Mouse (Mus musculus) adrenal gland, postnatal 4 days (tissue): ENCODE measurements around the gene Olfr548-ps1. TPM values are rescaled to one million over a fixed set of nuclear protein-coding genes. Genes with fewer than 3 reads are reported as not detected.

ENCODE experiments used
- DNase-seq, 2 experiments: peaks; one replicate each; pipeline ENCODE4 v3.0.0; 2021 to 2022; ENCODE audit warnings: low spot score in 2 of 2, mixed read lengths in 2 of 2
- total RNA-seq, 2 experiments: library from RNA; stranded (reverse); gene quantifications; 2 replicates each; pipeline ENCODE4 v1.2.3; 2021

Gene Olfr548-ps1
- total RNA-seq, 2 experiments from 2014 or later, result not detected

GRCm38 (mm10) chr7:102573174-102573830, 32.6 kb downstream of the Olfr548-ps1 start:
- DNase-seq, result no peak

- no peak for DNase-seq
Measured at GRCm38 (mm10) chr7:102575998-102576397, 35.3 kb downstream of the Olfr548-ps1 start.

GRCm38 (mm10) chr7:102591786-102592185, 51.1 kb downstream of the Olfr548-ps1 start, which contains the start of gene Olfr551:
Gene Olfr551 (minus strand): TSS chr7:102591886.
- no peak for DNase-seq

Other genes starting within 250 kb of the Olfr548-ps1 start
- gene Rrm1, start 99.2 kb upstream of the Olfr548-ps1 start, total RNA-seq, result 10 to 100 TPM; 72.0 to 73.4 TPM
- gene Olfr543, start 59.2 kb upstream of the Olfr548-ps1 start, total RNA-seq, result not detected
- gene Olfr544, start 52.6 kb upstream of the Olfr548-ps1 start, total RNA-seq, result not detected
- gene Olfr545, start 41.3 kb upstream of the Olfr548-ps1 start, total RNA-seq, result not detected
- not detected for gene Olfr547, start 6.1 kb upstream of the Olfr548-ps1 start, total RNA-seq
- gene Olfr549, start 9.0 kb downstream of the Olfr548-ps1 start, total RNA-seq, result not detected
- gene Trim21, start 24.6 kb downstream of the Olfr548-ps1 start, total RNA-seq, result 10 to 100 TPM; 21.2 to 21.9 TPM
- not detected for gene Olfr550, start 30.5 kb downstream of the Olfr548-ps1 start, total RNA-seq
- not detected for gene Olfr551, start 51.0 kb downstream of the Olfr548-ps1 start, total RNA-seq
- gene Olfr552, start 56.9 kb downstream of the Olfr548-ps1 start, total RNA-seq, result under 1 TPM in 1 of 2 experiments, not detected in 1; 0.08 TPM
- gene Olfr553, start 77.3 kb downstream of the Olfr548-ps1 start, total RNA-seq, result not detected
- gene Olfr554, start 97.5 kb downstream of the Olfr548-ps1 start, total RNA-seq, result not detected
- gene Olfr555, start 117.9 kb downstream of the Olfr548-ps1 start, total RNA-seq, result not detected
- not detected for gene Olfr556, start 124.0 kb downstream of the Olfr548-ps1 start, total RNA-seq
- gene Trim68, start 146.4 kb downstream of the Olfr548-ps1 start, total RNA-seq, result 10 to 100 TPM; 16.0 to 20.2 TPM
- gene Olfr557, start 155.0 kb downstream of the Olfr548-ps1 start, total RNA-seq, result not detected
- under 1 TPM; 0.54 to 0.62 TPM for gene Olfr558, start 161.3 kb downstream of the Olfr548-ps1 start, total RNA-seq
- gene Olfr33, start 178.2 kb downstream of the Olfr548-ps1 start, total RNA-seq, result not detected
- gene Olfr559, start 186.6 kb downstream of the Olfr548-ps1 start, total RNA-seq, result not detected
- gene Olfr560, start 218.5 kb downstream of the Olfr548-ps1 start, total RNA-seq, result not detected
- 1 to 10 TPM; 1.1 to 1.9 TPM for gene Olfr78, start 218.6 kb downstream of the Olfr548-ps1 start, total RNA-seq
- not detected for gene Olfr561, start 230.3 kb downstream of the Olfr548-ps1 start, total RNA-seq